Mouse (Mus musculus): Measurements from ENCODE around the gene Stxbp1.
A peak's percentile ranks its signal among the peaks of the same experiment; 100 is the strongest.

Stxbp1 gene

DNA sequence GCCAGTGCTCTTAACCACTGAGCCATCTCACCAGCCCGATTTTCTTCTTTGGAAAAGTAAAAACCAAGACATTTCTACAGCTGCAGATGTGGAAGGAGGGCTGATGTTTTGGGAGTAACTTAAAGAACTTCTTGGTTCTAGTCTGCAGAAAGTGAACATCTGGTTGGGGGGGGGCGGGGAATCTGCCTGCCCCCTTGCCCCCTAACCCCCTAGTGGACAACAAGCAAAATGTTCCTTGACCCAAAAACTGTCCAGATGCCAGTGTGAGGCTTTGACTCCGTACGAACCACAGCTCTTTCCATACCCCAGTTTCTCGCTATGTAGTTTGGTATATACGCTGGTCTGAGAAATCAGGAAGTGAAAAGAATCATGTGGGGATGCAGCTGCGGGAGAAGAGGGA lies 96.8 kb downstream of the Stxbp1 start:
- DNase-seq: no peak

GRCm38 (mm10) chr2:32749082-32749481 lies 98.0 kb downstream of the Stxbp1 start:
- DNase-seq: no peak

GRCm38 (mm10) chr2:32744272-32744982 lies 102.6 kb downstream of the Stxbp1 start:
- DNase-seq: no peak

DNA sequence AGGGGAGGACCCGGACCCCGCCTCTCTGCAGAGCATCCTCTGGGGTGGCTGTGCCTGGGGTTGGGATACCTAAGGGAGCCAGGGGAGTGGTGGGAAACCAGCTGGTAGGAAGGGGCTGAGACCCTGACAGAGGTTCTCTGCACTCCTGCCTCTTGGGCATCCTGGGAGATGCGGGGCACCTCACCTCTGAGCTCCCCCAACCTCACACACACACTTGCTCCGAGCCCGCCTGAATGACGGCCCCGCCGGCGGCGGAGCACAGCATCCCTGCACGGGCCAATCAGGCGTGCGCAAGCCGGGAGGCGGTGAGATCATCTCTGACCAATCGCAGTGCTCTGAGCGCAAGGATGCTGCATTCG lies 104.9 kb downstream of the Stxbp1 start:
- peak; percentile 84 for DNase-seq

- DNase-seq: peak; percentile 68
These were observed 105.5 kb downstream of the Stxbp1 start for GRCm38 (mm10) chr2:32741273-32742172.

- DNase-seq: no peak
These were observed 106.2 kb downstream of the Stxbp1 start, which contains the start of gene 6330409D20Rik for GRCm38 (mm10) chr2:32740916-32741272. 6330409D20Rik (minus strand) TSS chr2:32741016.

DNA sequence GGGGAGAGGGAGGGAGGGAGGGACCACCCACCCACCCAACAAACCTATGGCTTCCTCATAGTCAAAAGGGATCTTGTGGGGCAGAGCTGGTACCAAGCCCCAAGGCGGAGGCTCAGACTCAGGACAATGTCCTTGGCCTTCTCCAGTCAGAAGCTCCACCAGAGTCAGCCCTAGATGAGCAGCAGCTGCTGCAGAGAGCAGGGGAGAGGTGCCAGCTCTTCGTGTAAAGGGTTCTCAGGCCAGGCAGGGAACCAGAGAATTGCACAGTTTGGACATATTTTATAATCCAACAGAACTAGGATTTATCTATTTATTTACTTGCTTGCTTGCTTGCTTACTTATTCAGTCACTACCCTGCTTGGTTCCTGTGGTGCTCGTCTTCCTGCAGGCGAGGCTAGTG lies 107.7 kb downstream of the Stxbp1 start:
- DNase-seq: no peak
